Mouse (Mus musculus) CH12F3 (cell line): ENCODE measurements around the gene Eipr1.
"Not testable (repeated sequence)": the region's sequence is repeated elsewhere in the genome, so short reads cannot be mapped to it uniquely, and the experiment has no call there.

ENCODE experiments used
- in situ Hi-C: fragments of 300-500 bp; cut with MboI; formaldehyde crosslinking; loops from 2 replicates; pipeline ENCODE4 v1.14.3; 2020; ENCODE audit warnings: low sequenced_read_pairs

The Eipr1 gene

GRCm38 (mm10) chr12:28875471-28875870, 123.9 kb downstream of the Eipr1 start:
- in situ Hi-C loops = no loop called here

GRCm38 (mm10) chr12:28880471-28880870, 128.9 kb downstream of the Eipr1 start:
- in situ Hi-C loops = no loop called here

GRCm38 (mm10) chr12:28887712-28888111, 136.1 kb downstream of the Eipr1 start:
- in situ Hi-C loops = no loop called here

GRCm38 (mm10) chr12:28889068-28889674, 137.6 kb downstream of the Eipr1 start:
- in situ Hi-C loops = no loop called here

- in situ Hi-C loops = no loop called here
Observed at GRCm38 (mm10) chr12:28891523-28891922, 139.9 kb downstream of the Eipr1 start.

GRCm38 (mm10) chr12:28896577-28896976, 145.0 kb downstream of the Eipr1 start:
- in situ Hi-C loops = no loop called here

- in situ Hi-C loops = no loop called here
Observed at GRCm38 (mm10) chr12:28898307-28898706, 146.7 kb downstream of the Eipr1 start.

- in situ Hi-C loops = no loop called here
Observed at GRCm38 (mm10) chr12:28899696-28900095, 148.1 kb downstream of the Eipr1 start.

- in situ Hi-C loops = no loop called here
Observed at GRCm38 (mm10) chr12:28900341-28900740, 148.7 kb downstream of the Eipr1 start.

- in situ Hi-C loops = no loop called here
Observed at GRCm38 (mm10) chr12:28902132-28902531, 150.5 kb downstream of the Eipr1 start.

GRCm38 (mm10) chr12:28903082-28903481, 151.5 kb downstream of the Eipr1 start:
- in situ Hi-C loops = no loop called here

- in situ Hi-C loops = no loop called here
Observed at GRCm38 (mm10) chr12:28905486-28905885, 153.9 kb downstream of the Eipr1 start.

GRCm38 (mm10) chr12:28906016-28906415, 154.4 kb downstream of the Eipr1 start:
- in situ Hi-C loops = no loop called here

- in situ Hi-C loops = no loop called here
Observed at GRCm38 (mm10) chr12:28906809-28907297, 155.2 kb downstream of the Eipr1 start.

- in situ Hi-C loops = no loop called here
Observed at GRCm38 (mm10) chr12:28907814-28908213, 156.2 kb downstream of the Eipr1 start.

- in situ Hi-C loops = no loop called here
Observed at GRCm38 (mm10) chr12:28909851-28910250, 158.2 kb downstream of the Eipr1 start.

- in situ Hi-C loops = no loop called here
Observed at GRCm38 (mm10) chr12:28910568-28910967, 159.0 kb downstream of the Eipr1 start.

GRCm38 (mm10) chr12:28912351-28912936, 160.8 kb downstream of the Eipr1 start:
- in situ Hi-C loops = no loop called here

- in situ Hi-C loops = no loop called here
Observed at GRCm38 (mm10) chr12:28913099-28913498, 161.5 kb downstream of the Eipr1 start.

GRCm38 (mm10) chr12:28914056-28914455, 162.5 kb downstream of the Eipr1 start:
- in situ Hi-C loops = not testable (repeated sequence)
